Mouse (Mus musculus) ES-Bruce4 (cell line): Measurements from ENCODE around the gene Olfr995. TPM values are rescaled to one million over a fixed set of nuclear protein-coding genes. Genes with fewer than 3 reads are reported as not detected.

Experiments
- H3K27ac ChIP-seq: 2 replicates; pipeline ENCODE4 v1.5.1; 2012; ENCODE audit warnings: low read length, inconsistent platforms; ENCODE audit not compliant: insufficient read depth
- H3K27me3 ChIP-seq: 2 replicates; pipeline ENCODE4 v1.6.1; 2012; ENCODE audit warnings: mild to moderate bottlenecking, low read length, inconsistent platforms; ENCODE audit not compliant: control insufficient read depth, poor library complexity, insufficient read depth, severe bottlenecking
- H3K36me3 ChIP-seq: 2 replicates; pipeline ENCODE4 v1.6.1; 2012; ENCODE audit warnings: inconsistent platforms, mild to moderate bottlenecking, low read length, moderate library complexity; ENCODE audit not compliant: control insufficient read depth, poor library complexity, insufficient read depth, severe bottlenecking
- H3K4me1 ChIP-seq: one replicate; pipeline ENCODE4 v1.8.1; 2011; ENCODE audit warnings: low read length; ENCODE audit not compliant: control insufficient read depth, insufficient read depth
- H3K4me3 ChIP-seq: 2 replicates; pipeline ENCODE4 v1.5.1; 2011; ENCODE audit warnings: low read depth, mild to moderate bottlenecking, low read length
- H3K9ac ChIP-seq: 2 replicates; pipeline ENCODE4 v1.6.1; 2012; ENCODE audit warnings: low read depth, mild to moderate bottlenecking, inconsistent platforms; ENCODE audit not compliant: poor library complexity, severe bottlenecking
- H3K9me3 ChIP-seq: replicated peaks from 2 replicates; pipeline ENCODE4 v1.6.1; 2012; ENCODE audit warnings: mild to moderate bottlenecking, low read length, inconsistent platforms; ENCODE audit not compliant: control insufficient read depth, poor library complexity, insufficient read depth, severe bottlenecking
- CTCF ChIP-seq: IDR thresholded peaks from one replicate; pipeline ENCODE4 v1.8.1; 2011; ENCODE audit warnings: low read depth, low read length
- EP300 ChIP-seq: IDR thresholded peaks from 2 replicates; pipeline ENCODE4 v1.6.1; 2011; ENCODE audit warnings: low read depth, low read length; ENCODE audit not compliant: insufficient read depth
- POLR2A ChIP-seq: IDR thresholded peaks from one replicate; pipeline ENCODE4 v1.8.1; 2011; ENCODE audit warnings: low read length; ENCODE audit not compliant: insufficient read depth
- polyA plus RNA-seq: library from polyadenylated mRNA; stranded (reverse); fragments of >200 nt; gene quantifications from 2 replicates; pipeline ENCODE4 v1.2.4, GENCODE M21; 2011; ENCODE audit warnings: low read depth; ENCODE audit not compliant: missing spikeins, insufficient read depth, insufficient read length

Gene Olfr995
- not detected in 2 replicates for polyA plus RNA-seq

- no peaks in the 10 kb centered on the region for H3K27me3 ChIP-seq
- H3K27ac ChIP-seq, result no peak within 1 kb of the TSS
- no peak within 1 kb of the TSS for H3K4me3 ChIP-seq
- no peaks in the 10 kb centered on the region for H3K36me3 ChIP-seq
- H3K9me3 ChIP-seq, result no peaks in the 10 kb centered on the region
- no peak within 1 kb of the TSS for H3K9ac ChIP-seq
- no peaks in the 10 kb centered on the region for H3K4me1 ChIP-seq
- TF ChIP-seq CTCF, result no peak
- no peak for TF ChIP-seq EP300
- no peak for TF ChIP-seq POLR2A
These were observed at the start of gene Olfr995 for GRCm38 (mm10) chr2:85443539-85443938. TSS of gene Olfr995 (minus strand) at chr2:85443639.

GRCm38 (mm10) chr2:85490396-85490795 lies 47.0 kb upstream of the Olfr995 start:
- H3K4me1 ChIP-seq, result no peaks in the 10 kb centered on the region
- no peaks in the 10 kb centered on the region for H3K9me3 ChIP-seq
- no peaks in the 10 kb centered on the region for H3K27me3 ChIP-seq
- H3K9ac ChIP-seq, result no peak overlapping the region
- no peaks in the 10 kb centered on the region for H3K36me3 ChIP-seq
- no peak overlapping the region for H3K4me3 ChIP-seq
- no peak overlapping the region for H3K27ac ChIP-seq
- TF ChIP-seq CTCF (no peak), POLR2A (no peak), EP300 (no peak)

GRCm38 (mm10) chr2:85466801-85467325 lies 23.4 kb upstream of the Olfr995 start:
- no peak for TF ChIP-seq EP300
- no peak for TF ChIP-seq POLR2A
- no peak for TF ChIP-seq CTCF
- H3K4me3 ChIP-seq, result no peak overlapping the region
- no peaks in the 10 kb centered on the region for H3K4me1 ChIP-seq
- H3K27ac ChIP-seq, result no peak overlapping the region
- H3K9ac ChIP-seq, result no peak overlapping the region
- no peaks in the 10 kb centered on the region for H3K36me3 ChIP-seq
- no peaks in the 10 kb centered on the region for H3K27me3 ChIP-seq
- no peaks in the 10 kb centered on the region; the same call in 1 of the 2 replicates for H3K9me3 ChIP-seq

- Histone ChIP-seq H3K9me3 (no peaks in the 10 kb centered on the region), H3K4me1 (no peaks in the 10 kb centered on the region), H3K36me3 (no peaks in the 10 kb centered on the region), H3K9ac (no peak overlapping the region), H3K27me3 (no peaks in the 10 kb centered on the region), H3K27ac (no peak overlapping the region), H3K4me3 (no peak overlapping the region)
- no peak for TF ChIP-seq CTCF
- no peak for TF ChIP-seq POLR2A
- TF ChIP-seq EP300, result no peak
These were observed 893 bp downstream of the Olfr995 start for GRCm38 (mm10) chr2:85442546-85442945.

- H3K36me3 ChIP-seq, result no peaks in the 10 kb centered on the region
- TF ChIP-seq EP300, result no peak
- no peak for TF ChIP-seq CTCF
- TF ChIP-seq POLR2A, result no peak
These were observed 7.1 kb downstream of the Olfr995 start, which contains the start of gene Olfr994 for GRCm38 (mm10) chr2:85436351-85436750. TSS of gene Olfr994 (minus strand) at chr2:85436451.

GRCm38 (mm10) chr2:85425893-85426292 lies 17.5 kb downstream of the Olfr995 start:
- H3K9ac ChIP-seq, result no peak overlapping the region
- no peaks in the 10 kb centered on the region for H3K27me3 ChIP-seq
- no peak overlapping the region for H3K27ac ChIP-seq
- no peak overlapping the region for H3K4me3 ChIP-seq
- TF ChIP-seq EP300, result no peak
- H3K36me3 ChIP-seq, result no peaks in the 10 kb centered on the region
- no peaks in the 10 kb centered on the region for H3K9me3 ChIP-seq
- H3K4me1 ChIP-seq, result no peaks in the 10 kb centered on the region

More at GRCm38 (mm10) chr2:85436351-85436750, 7.1 kb downstream of the Olfr995 start, which contains the start of gene Olfr994:
- no peaks in the 10 kb centered on the region for H3K27me3 ChIP-seq
- H3K9ac ChIP-seq, result no peak within 1 kb of the TSS
- H3K4me3 ChIP-seq, result no peak within 1 kb of the TSS
- H3K27ac ChIP-seq, result no peak within 1 kb of the TSS
- no peaks in the 10 kb centered on the region for H3K9me3 ChIP-seq
- no peaks in the 10 kb centered on the region for H3K4me1 ChIP-seq
